Comparison of ENCODE assay signal across 9 mouse cellular contexts in the genomic region with DNA sequence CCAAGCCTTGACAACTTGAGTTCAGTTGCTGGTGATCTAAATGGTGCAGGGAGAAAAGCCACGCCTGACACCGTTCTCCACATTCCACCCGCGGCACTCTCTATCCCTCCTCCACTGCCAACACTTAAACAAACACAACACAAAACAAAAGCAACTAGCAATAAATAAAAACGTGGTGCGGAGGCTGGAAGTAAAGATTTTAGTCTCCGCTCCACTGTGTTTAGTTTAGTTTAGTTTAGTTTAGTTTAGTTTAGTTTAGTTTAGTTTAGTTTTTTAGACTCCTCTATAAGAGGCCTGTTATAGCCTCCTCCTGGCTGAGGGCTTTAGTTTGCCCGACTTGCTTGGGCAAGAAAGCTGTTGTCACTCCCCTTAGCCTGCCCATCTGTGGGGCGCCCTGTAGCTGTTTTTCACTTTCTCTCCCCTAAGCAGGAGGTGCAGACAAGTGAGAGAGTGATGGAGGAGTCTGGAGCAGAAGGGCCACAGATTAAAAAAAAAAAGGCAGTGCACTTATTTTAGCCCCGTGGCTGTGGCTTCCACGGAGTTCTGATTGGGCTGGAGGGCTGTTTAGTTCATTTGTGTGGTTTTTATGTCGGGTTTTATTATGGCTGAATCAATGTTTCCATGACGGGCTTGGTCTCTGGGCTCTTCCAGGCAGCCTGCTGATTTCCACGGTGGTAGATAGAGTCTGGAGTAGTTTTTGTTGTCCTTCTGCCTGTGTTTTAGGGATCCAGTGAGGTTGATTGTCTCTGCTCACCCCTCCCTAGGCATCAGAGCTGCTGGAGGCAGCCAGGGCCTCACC. TPM values are rescaled to one million over a fixed set of nuclear protein-coding genes. Genes with fewer than 3 reads are reported as not detected.
DNase-seq lines count a peak whose midpoint lies in the region; ATAC-seq and TF ChIP-seq lines count a peak whose summit lies in the region.
"Had no signal": no experiment of that assay in that cellular context is flagged by ENCODE, and none has a peak within 500 bp of the region (broad histone marks: within the 10 kb centered on the region; RNA-seq: fewer than 3 reads in every experiment).

No protein-coding gene starts in this region.

- peak overlapping the region; percentile 82 for H3K4me2 ChIP-seq in embryonic facial prominence, embryonic 12.5 days (replicated peaks)
- H3K4me2 ChIP-seq in hindbrain, postnatal 0 days (ENCODE audit: low read depth, low read length), result peak overlapping the region; percentile 77
- peak overlapping the region; percentile 15; the same call in 1 of the 2 replicates for H3K4me2 ChIP-seq in midbrain, postnatal 0 days (ENCODE audit: low read depth, low read length, poor library complexity, severe bottlenecking)

- no peaks in the 10 kb centered on the region for H3K27me3 ChIP-seq in kidney, adult 2 months (replicated peaks; ENCODE audit: control insufficient read depth, insufficient read depth, low read length)
- H3K27me3 ChIP-seq in embryonic facial prominence, embryonic 12.5 days, result no peaks in the 10 kb centered on the region
- H3K27me3 ChIP-seq in hindbrain, postnatal 0 days (ENCODE audit: insufficient read depth, low read length), result no peaks in the 10 kb centered on the region
- no peaks in the 10 kb centered on the region; the same call in 1 of the 2 replicates for H3K27me3 ChIP-seq in midbrain, postnatal 0 days (ENCODE audit: insufficient read depth, low read length)

- no peaks in the 10 kb centered on the region for H3K9me3 ChIP-seq in embryonic facial prominence, embryonic 12.5 days
- H3K9me3 ChIP-seq in hindbrain, postnatal 0 days (ENCODE audit: low read length), result no peaks in the 10 kb centered on the region
- H3K9me3 ChIP-seq in midbrain, postnatal 0 days (ENCODE audit: low read length), result no peaks in the 10 kb centered on the region
- H3K9me3 ChIP-seq: liver, embryonic 15.5 days had no signal

- H3K4me1 ChIP-seq in kidney, adult 2 months (ENCODE audit: control insufficient read depth, insufficient read depth, low read length), result peaks cover 3% of the 10 kb centered on the region; the same call in 1 of the 2 replicates
- H3K4me1 ChIP-seq in embryonic facial prominence, embryonic 12.5 days, result peaks cover 30% of the 10 kb centered on the region
- no peaks in the 10 kb centered on the region; the same call in 1 of the 2 replicates for H3K4me1 ChIP-seq in hindbrain, postnatal 0 days (ENCODE audit: insufficient read depth, low read length)
- H3K4me1 ChIP-seq in midbrain, postnatal 0 days (ENCODE audit: insufficient read depth, low read length), result 0 out of 2 replicates have a peak, but pooled peaks cover 2% of the 10 kb centered on the region

- H3K9ac ChIP-seq in embryonic facial prominence, embryonic 12.5 days, result peak overlapping the region; percentile 40
- peak overlapping the region; percentile 13; the same call in 1 of the 2 replicates for H3K9ac ChIP-seq in hindbrain, postnatal 0 days (replicated peaks; ENCODE audit: low read length)
- H3K9ac ChIP-seq in midbrain, postnatal 0 days (replicated peaks; ENCODE audit: low read length, poor library complexity, severe bottlenecking), result no peak overlapping the region
- H3K9ac ChIP-seq: liver, embryonic 15.5 days had no signal

- 32% methylated on average over 14 of the region's 14 CpGs for WGBS in kidney, adult 2 months
- 19% methylated on average over 14 of the region's 14 CpGs for WGBS in embryonic facial prominence, embryonic 12.5 days
- 22% methylated on average over 14 of the region's 14 CpGs for WGBS in hindbrain, postnatal 0 days
- 30% methylated on average over 14 of the region's 14 CpGs for WGBS in midbrain, postnatal 0 days

- DNase-seq in kidney, adult 2 months, result peak; percentile 14
- no peak for DNase-seq in kidney, adult 11 months
- peak; percentile 14 for DNase-seq in hindbrain, postnatal 0 days (ENCODE audit: low spot score)
- no peak for DNase-seq in midbrain, postnatal 0 days (ENCODE audit: low spot score)
- no peak for DNase-seq in urinary bladder, postnatal 25 days (ENCODE audit: low spot score)
- DNase-seq in spleen, postnatal 10 days (ENCODE audit: low spot score in 2 of 2), result no peak
- no peak for DNase-seq in layer of hippocampus, adult 9-11 months

- no peak for ATAC-seq in embryonic facial prominence, embryonic 12.5 days (ENCODE audit: insufficient number of reproducible peaks, insufficient read depth, low FRiP score, low TSS enrichment)
- ATAC-seq in hindbrain, postnatal 0 days, result no peak
- ATAC-seq in midbrain, postnatal 0 days (ENCODE audit: low FRiP score), result no peak

- H3K4me3 ChIP-seq in kidney, adult 2 months (ENCODE audit: insufficient read depth, low read depth, low read length), result peak overlapping the region; percentile 21
- H3K4me3 ChIP-seq in embryonic facial prominence, embryonic 12.5 days, result peak overlapping the region; percentile 25
- no peak overlapping the region for H3K4me3 ChIP-seq in hindbrain, postnatal 0 days (ENCODE audit: low read length)
- H3K4me3 ChIP-seq in midbrain, postnatal 0 days (ENCODE audit: low read depth, low read length), result no peak overlapping the region

- TF ChIP-seq POLR2A in kidney, adult 2 months (IDR thresholded peaks at IDR 0.05; ENCODE audit: low read depth, low read length), result no peak

- peak overlapping the region; percentile 58 for H3K27ac ChIP-seq in kidney, adult 2 months (ENCODE audit: insufficient read depth, low read depth, low read length)
- peak overlapping the region; percentile 80 for H3K27ac ChIP-seq in embryonic facial prominence, embryonic 12.5 days
- H3K27ac ChIP-seq in hindbrain, postnatal 0 days, result peak overlapping the region; percentile 20; the same call in 1 of the 2 replicates
- no peak overlapping the region for H3K27ac ChIP-seq in midbrain, postnatal 0 days (ENCODE audit: low read depth, low read length)
- H3K27ac ChIP-seq: liver, embryonic 15.5 days had no signal

- no peaks in the 10 kb centered on the region for H3K36me3 ChIP-seq in kidney, adult 2 months (ENCODE audit: control insufficient read depth, insufficient read depth, low read length)
- 0 out of 2 replicates have a peak, but pooled peaks cover 4% of the 10 kb centered on the region for H3K36me3 ChIP-seq in embryonic facial prominence, embryonic 12.5 days
- H3K36me3 ChIP-seq in hindbrain, postnatal 0 days (ENCODE audit: insufficient read depth, low read length), result no peaks in the 10 kb centered on the region
- no peaks in the 10 kb centered on the region for H3K36me3 ChIP-seq in midbrain, postnatal 0 days (ENCODE audit: insufficient read depth, low read length)
- H3K36me3 ChIP-seq: liver, embryonic 15.5 days had no signal

- TF ChIP-seq CTCF in kidney, adult 2 months (conservative IDR thresholded peaks at IDR 0.05; ENCODE audit: insufficient read depth, insufficient read length, low read depth, low read length), result no peak
- 0 out of 2 replicates have a peak, but pooled peaks have one; percentile 28 for TF ChIP-seq CTCF in hindbrain, postnatal 0 days (IDR thresholded peaks at IDR 0.05; ENCODE audit: low read depth)
- TF ChIP-seq CTCF in midbrain, postnatal 0 days (IDR thresholded peaks at IDR 0.05), result peak; percentile 12; the same call in 1 of the 2 replicates

RNA-seq across cellular contexts. Expression of a gene that starts 1.3 kb away (rescaled TPM):
- 22.5 and 25.6 TPM in 2 replicates for polyA plus RNA-seq in kidney, adult 2 months (2012; rRNA removed)
- 4.7 and 4.9 TPM in 2 replicates for polyA plus RNA-seq in embryonic facial prominence, embryonic 12.5 days (2016; fragmentation: Nextera tagmentation; extraction: Ambion mirVana)
- total RNA-seq in hindbrain, postnatal 0 days (2014; rRNA removed), result 2.5 and 2.9 TPM in 2 replicates
- 1.6 and 1.8 TPM in 2 replicates for polyA plus RNA-seq in hindbrain, postnatal 0 days (2015; fragmentation: Nextera tagmentation; extraction: Ambion mirVana)
- 4.0 and 5.0 TPM in 2 replicates for total RNA-seq in midbrain, postnatal 0 days (2014; rRNA removed)
- polyA plus RNA-seq in midbrain, postnatal 0 days (2015; fragmentation: Nextera tagmentation; extraction: Ambion mirVana), result 1.1 and 1.3 TPM in 2 replicates

Comparison
In these comparisons a context has a peak if more than half of its experiments do, and no peak if none do; other contexts are left out.
1. DNase-seq: peak in kidney, adult 2 months (single experiment) and hindbrain, postnatal 0 days (single experiment); none in kidney, adult 11 months (single experiment), midbrain, postnatal 0 days (single experiment), urinary bladder, postnatal 25 days (single experiment), spleen, postnatal 10 days (0 of 2) and layer of hippocampus, adult 9-11 months (single experiment).
2. H3K4me3 ChIP-seq: peak in kidney, adult 2 months (single experiment) and embryonic facial prominence, embryonic 12.5 days (single experiment); none in hindbrain, postnatal 0 days (single experiment) and midbrain, postnatal 0 days (single experiment).
3. H3K4me2 ChIP-seq: peak in every context shown above with its lines; median percentile 82 in embryonic facial prominence, embryonic 12.5 days; 77 in hindbrain, postnatal 0 days; 15 in midbrain, postnatal 0 days.